Mouse (Mus musculus) C2C12 (cell line): ENCODE results near the gene Pitpnm3.

ENCODE experiments used
- CTCF ChIP-seq: IDR thresholded peaks from one replicate; pipeline ENCODE4 v1.5.1; 2011; ENCODE audit not compliant: control insufficient read depth, insufficient read depth, insufficient read length
- FOSL1 ChIP-seq: IDR thresholded peaks from one replicate; pipeline ENCODE4 v1.8.0; 2011; ENCODE audit warnings: mild to moderate bottlenecking, low read length; ENCODE audit not compliant: poor library complexity, insufficient read depth, severe bottlenecking
- USF1 ChIP-seq: IDR thresholded peaks from one replicate; pipeline ENCODE4 v1.6.1; 2011; ENCODE audit warnings: low read depth, mild to moderate bottlenecking, control low read depth, moderate library complexity

GRCm38 (mm10) chr11:72037996-72038395 lies 97.6 kb downstream of the Pitpnm3 start:
- TF ChIP-seq CTCF (peak; percentile 47), FOSL1 (no peak), USF1 (no peak)
